Mouse (Mus musculus): ENCODE data around the gene 4933427I04Rik.

The 4933427I04Rik gene

GRCm38 (mm10) chr4:123859379-123859778 lies at the start of gene 4933427I04Rik:
Gene 4933427I04Rik (plus strand): TSS chr4:123859679.
- DNase-seq = no peak

- no peak for DNase-seq
Observed at GRCm38 (mm10) chr4:123810475-123811295, 48.8 kb upstream of the 4933427I04Rik start.

GRCm38 (mm10) chr4:123812525-123812924 lies 47.0 kb upstream of the 4933427I04Rik start:
- DNase-seq = no peak

GRCm38 (mm10) chr4:123814030-123814501 lies 45.4 kb upstream of the 4933427I04Rik start:
- no peak for DNase-seq

GRCm38 (mm10) chr4:123819093-123819610 lies 40.3 kb upstream of the 4933427I04Rik start:
- DNase-seq = peak; percentile 54

GRCm38 (mm10) chr4:123842126-123842525 lies 17.4 kb upstream of the 4933427I04Rik start:
- no peak for DNase-seq

GRCm38 (mm10) chr4:123856888-123857287 lies 2.6 kb upstream of the 4933427I04Rik start:
- no peak for DNase-seq

- no peak for DNase-seq
Observed at GRCm38 (mm10) chr4:123858090-123858489, 1.4 kb upstream of the 4933427I04Rik start.

GRCm38 (mm10) chr4:123859803-123860202 lies 324 bp downstream of the 4933427I04Rik start:
- no peak for DNase-seq

GRCm38 (mm10) chr4:123860621-123861020 lies 1.1 kb downstream of the 4933427I04Rik start:
- no peak for DNase-seq

- DNase-seq = peak; percentile 69
Observed at GRCm38 (mm10) chr4:123893726-123894125, 34.2 kb downstream of the 4933427I04Rik start.

- no peak for DNase-seq
Observed at GRCm38 (mm10) chr4:123894295-123894694, 34.8 kb downstream of the 4933427I04Rik start.

- DNase-seq = peak; percentile 70
Observed at GRCm38 (mm10) chr4:123898696-123899095, 39.2 kb downstream of the 4933427I04Rik start.

- no peak for DNase-seq
Observed at GRCm38 (mm10) chr4:123903432-123903831, 44.0 kb downstream of the 4933427I04Rik start.

GRCm38 (mm10) chr4:123904333-123905125 lies 45.0 kb downstream of the 4933427I04Rik start, which contains the start of gene Mycbp:
Gene Mycbp (plus strand): TSS chr4:123904832.
- peak; percentile 99 for DNase-seq

GRCm38 (mm10) chr4:123905126-123905668 lies 45.7 kb downstream of the 4933427I04Rik start:
- peak; percentile 47 for DNase-seq

GRCm38 (mm10) chr4:123911503-123911902 lies 52.0 kb downstream of the 4933427I04Rik start:
- DNase-seq = no peak

GRCm38 (mm10) chr4:123912431-123912830 lies 53.0 kb downstream of the 4933427I04Rik start:
- no peak for DNase-seq
